Mouse (Mus musculus): ENCODE data around the gene Glmn. TPM values are rescaled to one million over a fixed set of nuclear protein-coding genes. Genes with fewer than 3 reads are reported as not detected.

The Glmn gene
- total and polyA plus RNA-seq, 3 experiments, result 11.6 to 29.1 (median 28.2) TPM

- Histone ChIP-seq H3K27me3 (replicated peaks) (no peaks in the 10 kb centered on the region), H3K4me1 (ENCODE audit: control insufficient read depth in 1 of 2, insufficient read depth in 2 of 2) (peaks cover 2 to 26% of the 10 kb centered on the region in 2 experiments), H3K79me2 (replicated peaks; ENCODE audit: control insufficient read depth, extremely low read depth, insufficient read depth, poor library complexity, severe bottlenecking) (no peaks in the 10 kb centered on the region), H3K4me3 (replicated peaks in 1 of 3; ENCODE audit: low read depth in 2 of 3, low read length in 2 of 3, poor library complexity in 1 of 3) (no peak overlapping the region), H3K36me3 (replicated peaks in 1 of 2; ENCODE audit: control insufficient read depth in 1 of 2, insufficient read depth in 1 of 2, low read length in 1 of 2) (no peaks in the 10 kb centered on the region), H3K4me2 (ENCODE audit: insufficient read depth, low read depth, poor library complexity, severe bottlenecking) (no peak overlapping the region), H3K27ac (ENCODE audit: insufficient read depth, low read depth) (no peak overlapping the region), H3K9me3 (replicated peaks; ENCODE audit: low read length) (no peaks in the 10 kb centered on the region), H3K9ac (ENCODE audit: insufficient read depth, low read depth) (no peak overlapping the region)
- dilution Hi-C loops (cut with MboI; ENCODE audit: extremely low pct_ligation_motif_present, extremely low pct_unique_long_range_greater_than_20kb, low sequenced_read_pairs), result no loop called here
- in situ Hi-C loops (cut with MboI; ENCODE audit: low pct_ligation_motif_present, low pct_unique_long_range_greater_than_20kb, low sequenced_read_pairs), result no loop called here
- peak; percentile 28 for DNase-seq (ENCODE audit: extremely low read depth)
- TF ChIP-seq MEF2A (IDR thresholded peaks at IDR 0.05; ENCODE audit: borderline replicate concordance, low read depth, low read length) (peak; percentile 62; the same call in 1 of the 2 replicates), POLR2AphosphoS2 (IDR thresholded peaks at IDR 0.05; ENCODE audit: low read depth, low read length) (no peak), UBTF (IDR thresholded peaks at IDR 0.05; ENCODE audit: low read depth, low read length) (no peak), ETS1 (conservative IDR thresholded peaks at IDR 0.05; ENCODE audit: low read depth, low read length) (peak; percentile 29; the same call in 1 of the 2 replicates), RAD21 (IDR thresholded peaks at IDR 0.05; ENCODE audit: low read depth, low read length) (no peak), JUN (IDR thresholded peaks at IDR 0.05; ENCODE audit: insufficient read depth, low read depth, low read length) (peak; percentile 40; the same call in 1 of the 2 replicates), JUND (conservative IDR thresholded peaks at IDR 0.05; ENCODE audit: low read depth, low read length) (peak; percentile 74), IRF4 (IDR thresholded peaks at IDR 0.05; ENCODE audit: low read depth, low read length) (0 out of 2 replicates have a peak, but pooled peaks have one; percentile 26), NRF1 (IDR thresholded peaks at IDR 0.05; ENCODE audit: low read depth, low read length) (no peak), EP300 (IDR thresholded peaks at IDR 0.05; ENCODE audit: low read length) (peak; percentile 44; the same call in 1 of the 2 replicates)
Observed at GRCm38 (mm10) chr5:107528856-107529255, 68.8 kb downstream of the Glmn start.

DNA sequence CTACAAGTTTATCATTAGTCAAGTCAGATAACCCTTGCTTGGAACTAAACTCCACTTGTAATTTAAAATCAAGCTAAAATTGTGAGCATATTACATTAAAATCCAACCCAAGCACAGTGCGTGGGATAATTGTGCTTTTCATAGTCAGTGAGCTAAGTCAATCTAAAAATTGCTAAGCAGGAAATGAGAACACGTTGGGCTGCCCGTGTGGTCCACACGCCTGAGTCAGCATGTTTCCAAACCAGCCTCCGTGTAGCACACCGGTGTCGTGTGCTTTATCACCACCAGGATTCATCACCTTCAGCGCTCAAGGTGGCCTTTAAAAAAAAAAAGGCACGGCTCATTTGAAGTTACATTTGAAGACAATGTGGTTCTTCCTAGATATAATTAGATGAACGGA is 73.4 kb downstream of the Glmn start:
- Histone ChIP-seq H3K4me1 (ENCODE audit: control insufficient read depth in 1 of 2, insufficient read depth in 2 of 2) (peaks cover 2 to 26% of the 10 kb centered on the region in 2 experiments), H3K9ac (ENCODE audit: insufficient read depth, low read depth) (no peak overlapping the region), H3K36me3 (replicated peaks in 1 of 2; ENCODE audit: control insufficient read depth in 1 of 2, insufficient read depth in 1 of 2, low read length in 1 of 2) (no peaks in the 10 kb centered on the region), H3K4me3 (replicated peaks in 1 of 3; ENCODE audit: low read depth in 2 of 3, low read length in 2 of 3, poor library complexity in 1 of 3) (no peak overlapping the region), H3K9me3 (replicated peaks; ENCODE audit: low read length) (no peaks in the 10 kb centered on the region), H3K27ac (ENCODE audit: insufficient read depth, low read depth) (no peak overlapping the region), H3K4me2 (ENCODE audit: insufficient read depth, low read depth, poor library complexity, severe bottlenecking) (no peak overlapping the region), H3K27me3 (replicated peaks) (no peaks in the 10 kb centered on the region), H3K79me2 (replicated peaks; ENCODE audit: control insufficient read depth, extremely low read depth, insufficient read depth, poor library complexity, severe bottlenecking) (no peaks in the 10 kb centered on the region)
- in situ Hi-C loops (cut with MboI; ENCODE audit: low pct_ligation_motif_present, low pct_unique_long_range_greater_than_20kb, low sequenced_read_pairs), result loop anchor here (25.0 kb wide), 1 partner anchor 537 kb away; no protein-coding TSS in a partner anchor
- DNase-seq (ENCODE audit: extremely low read depth), result peak; percentile 48
- dilution Hi-C loops (cut with MboI; ENCODE audit: extremely low pct_ligation_motif_present, extremely low pct_unique_long_range_greater_than_20kb, low sequenced_read_pairs), result no loop called here
- TF ChIP-seq MAFK (IDR thresholded peaks at IDR 0.05; ENCODE audit: insufficient replicate concordance, low read length) (peak; percentile 95), UBTF (IDR thresholded peaks at IDR 0.05; ENCODE audit: low read depth, low read length) (no peak), MEF2A (IDR thresholded peaks at IDR 0.05; ENCODE audit: borderline replicate concordance, low read depth, low read length) (peak; percentile 42; the same call in 1 of the 2 replicates), PAX5 (IDR thresholded peaks at IDR 0.05; ENCODE audit: low read length) (no peak), JUND (conservative IDR thresholded peaks at IDR 0.05; ENCODE audit: low read depth, low read length) (no peak; the same call in 1 of the 2 replicates), TBP (conservative IDR thresholded peaks at IDR 0.05; ENCODE audit: low read depth, low read length) (no peak), MXI1 (IDR thresholded peaks at IDR 0.05; ENCODE audit: low read depth, low read length) (no peak), NELFE (IDR thresholded peaks at IDR 0.05; ENCODE audit: low read depth, low read length) (no peak), TCF12 (IDR thresholded peaks at IDR 0.05; ENCODE audit: low read depth, low read length) (no peak), ETS1 (conservative IDR thresholded peaks at IDR 0.05; ENCODE audit: low read depth, low read length) (peak; percentile 57), POLR2AphosphoS2 (IDR thresholded peaks at IDR 0.05; ENCODE audit: low read depth, low read length) (no peak), ZKSCAN1 (IDR thresholded peaks at IDR 0.05; ENCODE audit: borderline replicate concordance, low read depth, low read length) (no peak), KAT2A (IDR thresholded peaks at IDR 0.05; ENCODE audit: insufficient replicate concordance, low read length) (no peak), USF2 (conservative IDR thresholded peaks at IDR 0.05; ENCODE audit: low read depth, low read length) (no peak), CHD2 (IDR thresholded peaks at IDR 0.05; ENCODE audit: low read length) (no peak), SIN3A (IDR thresholded peaks at IDR 0.05; ENCODE audit: low read length) (no peak), NRF1 (IDR thresholded peaks at IDR 0.05; ENCODE audit: low read depth, low read length) (no peak), ZC3H11A (IDR thresholded peaks at IDR 0.05; ENCODE audit: low read depth, low read length) (no peak), E2F4 (IDR thresholded peaks at IDR 0.05; ENCODE audit: insufficient replicate concordance, low read depth, low read length) (no peak), ZNF384 (IDR thresholded peaks at IDR 0.05; ENCODE audit: low read depth, low read length) (peak; percentile 48; the same call in 1 of the 2 replicates), ZMIZ1 (IDR thresholded peaks at IDR 0.05; ENCODE audit: low read depth, low read length) (no peak), RAD21 (IDR thresholded peaks at IDR 0.05; ENCODE audit: low read depth, low read length) (no peak), POLR2A (IDR thresholded peaks at IDR 0.05; ENCODE audit: low read depth, low read length) (no peak), CHD1 (IDR thresholded peaks at IDR 0.05; ENCODE audit: low read depth, low read length) (no peak), ELF1 (IDR thresholded peaks at IDR 0.05; ENCODE audit: low read depth, low read length) (no peak), MAX (IDR thresholded peaks at IDR 0.05; ENCODE audit: low read length) (peak; percentile 42; the same call in 1 of the 2 replicates), RCOR1 (conservative IDR thresholded peaks at IDR 0.05; ENCODE audit: low read depth, low read length) (no peak), MAZ (IDR thresholded peaks at IDR 0.05; ENCODE audit: low read depth, low read length) (no peak)

Data from CH12.LX (cell line).